Mouse (Mus musculus) neutrophil, adult 59 days (primary cell): Measurements from ENCODE around the gene Cd83. TPM values are rescaled to one million over a fixed set of nuclear protein-coding genes. Genes with fewer than 3 reads are reported as not detected.

ENCODE experiments used
- total RNA-seq, 2 experiments: library from RNA; stranded (reverse); gene quantifications; 1 replicate in 1 of 2; 2 replicates in 1 of 2; pipeline ENCODE4 v1.2.4; 2023

Cd83 gene
- 1 to 10 TPM; 5.9 to 6.4 TPM for total RNA-seq

DNA sequence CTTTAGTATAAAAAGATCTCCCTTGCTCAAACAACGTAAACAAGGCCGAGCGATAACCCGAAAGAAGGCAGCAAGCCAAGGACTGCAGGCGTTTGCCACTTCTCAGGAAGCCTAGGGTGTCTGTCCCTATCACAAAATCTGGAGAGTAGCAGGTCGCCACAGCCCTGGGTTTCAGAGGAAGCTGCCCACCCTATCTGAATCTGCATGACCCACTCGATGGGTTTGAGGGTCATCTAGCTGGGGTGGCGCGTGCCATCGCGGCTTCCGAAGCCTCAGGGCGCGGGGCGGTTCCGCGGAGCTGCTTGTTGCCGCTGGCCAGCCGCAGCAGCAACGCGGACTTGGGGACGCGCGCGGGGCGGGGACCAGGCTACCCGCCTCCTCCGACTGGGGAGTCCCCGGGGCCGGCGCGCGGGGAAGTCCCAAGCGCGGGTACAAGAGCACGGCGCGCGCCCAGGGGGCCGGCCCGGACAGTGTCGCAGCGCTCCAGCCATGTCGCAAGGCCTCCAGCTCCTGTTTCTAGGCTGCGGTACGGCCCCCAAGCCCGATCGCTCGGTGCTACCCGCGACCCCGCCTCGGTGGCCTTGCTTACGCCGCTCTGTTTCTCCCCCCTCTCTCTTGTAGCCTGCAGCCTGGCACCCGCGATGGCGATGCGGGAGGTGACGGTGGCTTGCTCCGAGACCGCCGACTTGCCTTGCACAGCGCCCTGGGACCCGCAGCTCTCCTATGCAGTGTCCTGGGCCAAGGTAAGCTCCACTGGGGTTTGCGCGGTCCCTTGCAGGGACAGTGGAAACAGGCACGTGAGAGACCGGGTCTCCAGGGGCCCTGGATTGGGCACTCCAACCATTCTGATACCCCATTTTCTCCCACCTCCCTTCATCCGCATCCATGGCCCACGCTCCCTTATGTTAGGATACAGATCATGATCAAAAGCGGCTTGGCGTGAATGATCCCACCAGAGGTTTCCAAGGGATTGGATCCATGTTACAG is at the start of gene Cd83:
Gene Cd83, plus strand, starts transcription at position 51 of the 987 bp plus-strand sequence.

Other genes starting within 250 kb of the Cd83 start
- gene Mcur1, start 224.6 kb upstream of the Cd83 start, total RNA-seq: 10 to 100 TPM; 16.0 to 17.7 TPM
- not detected for gene Rnf182, start 169.1 kb upstream of the Cd83 start, total RNA-seq